Mouse (Mus musculus) forebrain, embryonic 13.5 days (tissue): ENCODE results near the gene Defb23. TPM values are rescaled to one million over a fixed set of nuclear protein-coding genes. Genes with fewer than 3 reads are reported as not detected.

Experiments
- ATAC-seq: fragments of 200-750 bp; cut with Nextera tagmentation; 2 replicates; pipeline ENCODE4 v1.8.0; 2017
- H3K27ac ChIP-seq: fragments of 300-500 bp; sonication (generic); 2 replicates; pipeline ENCODE4 v1.5.1; 2015; ENCODE audit warnings: inconsistent platforms, mild to moderate bottlenecking, moderate library complexity
- H3K27me3 ChIP-seq: fragments of 300-500 bp; sonication (generic); 2 replicates; pipeline ENCODE4 v1.6.1; 2015; ENCODE audit warnings: mild to moderate bottlenecking, inconsistent platforms
- H3K36me3 ChIP-seq: fragments of 300-500 bp; sonication (generic); 2 replicates; pipeline ENCODE4 v1.6.1; 2015; ENCODE audit warnings: mild to moderate bottlenecking, inconsistent platforms; ENCODE audit not compliant: poor library complexity, severe bottlenecking
- H3K4me1 ChIP-seq: fragments of 300-500 bp; sonication (generic); 2 replicates; pipeline ENCODE4 v1.6.1; 2015; ENCODE audit warnings: inconsistent platforms
- H3K4me2 ChIP-seq: fragments of 300-500 bp; sonication (generic); 2 replicates; pipeline ENCODE4 v1.6.1; 2015; ENCODE audit warnings: inconsistent platforms, mild to moderate bottlenecking, moderate library complexity
- H3K4me3 ChIP-seq: fragments of 300-500 bp; sonication (generic); 2 replicates; pipeline ENCODE4 v1.5.1; 2015; ENCODE audit warnings: mild to moderate bottlenecking, inconsistent platforms
- H3K9ac ChIP-seq: fragments of 300-500 bp; sonication (generic); 2 replicates; pipeline ENCODE4 v1.6.1; 2015; ENCODE audit warnings: mild to moderate bottlenecking, inconsistent platforms
- H3K9me3 ChIP-seq: fragments of 300-500 bp; sonication (generic); replicated peaks from 2 replicates; pipeline ENCODE4 v1.6.1; 2016; ENCODE audit warnings: inconsistent platforms
- WGBS: fragments of 180-500 bp; shearing (Covaris S2); methylation state at CpG from one replicate; pipeline ENCODE4 v1.1.7; 2015; 5-methylcytosine and 5-hydroxymethylcytosine counted together
- polyA plus RNA-seq: library from polyadenylated mRNA; unstranded; fragments of >200 nt; fragmentation: Nextera tagmentation; extraction: Ambion mirVana; gene quantifications from 2 replicates; pipeline ENCODE4 v1.2.1, GENCODE M21; 2015

Gene Defb23
- polyA plus RNA-seq, 1 experiment from 2014 or later, result not detected

DNA sequence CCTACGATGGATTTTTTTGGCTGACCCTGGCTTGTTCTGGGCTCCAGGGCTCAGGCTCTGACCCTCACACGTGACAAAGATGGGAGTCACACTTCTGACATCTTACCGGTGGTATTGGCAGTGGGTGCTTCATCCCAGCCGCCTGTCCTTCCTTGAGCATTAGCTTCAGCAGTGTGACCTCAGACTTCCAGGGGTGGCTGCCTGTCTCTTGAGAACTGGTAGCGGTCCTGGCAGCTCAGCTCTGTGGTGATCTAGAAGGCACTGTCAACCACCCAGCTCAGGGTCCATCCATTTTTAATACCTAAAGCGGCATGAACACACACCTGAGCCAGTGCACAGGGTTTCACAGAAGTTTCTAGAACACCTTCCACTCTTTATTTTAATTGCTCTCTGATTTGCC lies 54.6 kb downstream of the Defb23 start:
- 79% methylated on average over 6 of the region's 6 CpGs for WGBS
- H3K27ac ChIP-seq, result peak overlapping the region; percentile 98
- no peak for ATAC-seq
- no peaks in the 10 kb centered on the region for H3K9me3 ChIP-seq
- peaks cover 47% of the 10 kb centered on the region for H3K4me1 ChIP-seq
- no peak overlapping the region for H3K9ac ChIP-seq
- no peaks in the 10 kb centered on the region for H3K36me3 ChIP-seq
- H3K4me3 ChIP-seq, result no peak overlapping the region
- H3K4me2 ChIP-seq, result no peak overlapping the region
- no peaks in the 10 kb centered on the region for H3K27me3 ChIP-seq

Other genes with a start within 250 kb of the Defb23 start
- gene Csnk2a1, start 237.8 kb downstream of the Defb23 start, polyA plus RNA-seq, result 137 and 142 TPM in 2 replicates
- gene Tbc1d20, start 170.8 kb downstream of the Defb23 start, polyA plus RNA-seq, result 29.5 and 31.6 TPM in 2 replicates
- 88.4 and 97.6 TPM in 2 replicates for gene Rbck1, start 132.0 kb downstream of the Defb23 start, polyA plus RNA-seq
- gene Trib3, start 120.6 kb downstream of the Defb23 start, polyA plus RNA-seq, result 0.79 and 0.97 TPM in 2 replicates
- 11.8 and 16.4 TPM in 2 replicates for gene Nrsn2, start 88.0 kb downstream of the Defb23 start, polyA plus RNA-seq
- gene Sox12, start 66.6 kb downstream of the Defb23 start, polyA plus RNA-seq, result 15.8 and 17.6 TPM in 2 replicates
- 25.3 and 25.9 TPM in 2 replicates for gene Zcchc3, start 49.6 kb downstream of the Defb23 start, polyA plus RNA-seq
- 1.6 and 2.6 TPM in 2 replicates for gene 6820408C15Rik, start 49.0 kb downstream of the Defb23 start, polyA plus RNA-seq
- not detected in 2 replicates for gene Defb20, start 12.4 kb upstream of the Defb23 start, polyA plus RNA-seq
- not detected in 2 replicates for gene Defb22, start 25.5 kb upstream of the Defb23 start, polyA plus RNA-seq
- not detected in 2 replicates for gene Defb26, start 47.1 kb upstream of the Defb23 start, polyA plus RNA-seq
- not detected in 2 replicates for gene Defb28, start 53.6 kb upstream of the Defb23 start, polyA plus RNA-seq
- gene Defb29, start 75.5 kb upstream of the Defb23 start, polyA plus RNA-seq, result not detected in 2 replicates
- gene Gm17416, start 104.7 kb upstream of the Defb23 start, polyA plus RNA-seq, result not detected in 2 replicates
- not detected in 2 replicates for gene Defb21, start 108.1 kb upstream of the Defb23 start, polyA plus RNA-seq
- gene Defb19, start 115.7 kb upstream of the Defb23 start, polyA plus RNA-seq, result not detected in 2 replicates
- gene Defb45, start 134.8 kb upstream of the Defb23 start, polyA plus RNA-seq, result not detected in 2 replicates
- gene Defb36, start 139.7 kb upstream of the Defb23 start, polyA plus RNA-seq, result not detected in 2 replicates
- gene Defb25, start 158.4 kb upstream of the Defb23 start, polyA plus RNA-seq, result not detected in 2 replicates
- gene Rem1, start 162.3 kb upstream of the Defb23 start, polyA plus RNA-seq, result 0.19 and 0.20 TPM in 2 replicates
- gene H13, start 204.8 kb upstream of the Defb23 start, polyA plus RNA-seq, result 131 and 142 TPM in 2 replicates
- gene Mcts2, start 222.4 kb upstream of the Defb23 start, polyA plus RNA-seq, result 40.0 and 42.2 TPM in 2 replicates